20 mouse cellular contexts compared by ENCODE assay signal in genomic region chr2:179705043-179705442, GRCm38 (mm10).
DNase-seq lines count a peak whose midpoint lies in the region; ATAC-seq and TF ChIP-seq lines count a peak whose summit lies in the region.
"Had no signal": no experiment of that assay in that cellular context is flagged by ENCODE, and none has a peak within 500 bp of the region (broad histone marks: within the 10 kb centered on the region; RNA-seq: fewer than 3 reads in every experiment).

No protein-coding gene starts in this region.

- no peaks in the 10 kb centered on the region for H3K36me3 ChIP-seq in hindbrain, embryonic 13.5 days
- no peaks in the 10 kb centered on the region for H3K36me3 ChIP-seq in hindbrain, embryonic 16.5 days (ENCODE audit: control insufficient read depth, insufficient read depth, low read length)
- no peaks in the 10 kb centered on the region for H3K36me3 ChIP-seq in midbrain, postnatal 0 days (ENCODE audit: insufficient read depth, low read length)
- no peaks in the 10 kb centered on the region for H3K36me3 ChIP-seq in midbrain, embryonic 11.5 days (ENCODE audit: control insufficient read depth, insufficient read depth, low read length)
- H3K36me3 ChIP-seq: embryonic facial prominence, embryonic 10.5 days; embryonic facial prominence, embryonic 12.5 days; forebrain, embryonic 15.5 days; G1E had no signal

- H3K4me3 ChIP-seq in hindbrain, embryonic 13.5 days, result no peak overlapping the region
- H3K4me3 ChIP-seq in hindbrain, embryonic 16.5 days (ENCODE audit: low read length), result no peak overlapping the region
- H3K4me3 ChIP-seq in midbrain, postnatal 0 days (ENCODE audit: low read depth, low read length), result no peak overlapping the region
- H3K4me3 ChIP-seq in midbrain, embryonic 11.5 days (ENCODE audit: low read depth, low read length), result no peak overlapping the region
- H3K4me3 ChIP-seq: embryonic facial prominence, embryonic 10.5 days; embryonic facial prominence, embryonic 12.5 days; forebrain, embryonic 13.5 days; forebrain, embryonic 15.5 days had no signal

- 0 out of 2 replicates have a peak, but pooled peaks cover 7% of the 10 kb centered on the region for H3K27me3 ChIP-seq in hindbrain, embryonic 13.5 days
- no peaks in the 10 kb centered on the region; the same call in 1 of the 2 replicates for H3K27me3 ChIP-seq in hindbrain, embryonic 16.5 days (replicated peaks; ENCODE audit: control insufficient read depth, insufficient read depth, low read length)
- H3K27me3 ChIP-seq in midbrain, postnatal 0 days (ENCODE audit: insufficient read depth, low read length), result no peaks in the 10 kb centered on the region
- no peaks in the 10 kb centered on the region for H3K27me3 ChIP-seq in midbrain, embryonic 11.5 days (ENCODE audit: control insufficient read depth, insufficient read depth, low read length)
- H3K27me3 ChIP-seq: CH12.LX; forebrain, embryonic 13.5 days; forebrain, embryonic 15.5 days had no signal

- no peak overlapping the region for H3K4me2 ChIP-seq in hindbrain, embryonic 13.5 days
- no peak overlapping the region for H3K4me2 ChIP-seq in hindbrain, embryonic 16.5 days (ENCODE audit: low read length)
- no peak overlapping the region for H3K4me2 ChIP-seq in midbrain, postnatal 0 days (ENCODE audit: low read depth, low read length, poor library complexity, severe bottlenecking)
- no peak overlapping the region for H3K4me2 ChIP-seq in midbrain, embryonic 11.5 days
- H3K4me2 ChIP-seq: embryonic facial prominence, embryonic 12.5 days; forebrain, embryonic 13.5 days; forebrain, embryonic 15.5 days had no signal

- ATAC-seq in hindbrain, embryonic 13.5 days (ENCODE audit: low FRiP score), result no peak
- no peak for ATAC-seq in hindbrain, embryonic 16.5 days
- no peak for ATAC-seq in midbrain, postnatal 0 days (ENCODE audit: low FRiP score)
- ATAC-seq in midbrain, embryonic 11.5 days (ENCODE audit: low FRiP score), result no peak
- ATAC-seq: activated CD4-positive, CD25-positive, alpha-beta regulatory T cell, adult 4 months; CD4-positive, CD25-positive, alpha-beta regulatory T cell, adult 4 months; forebrain, embryonic 13.5 days; forebrain, embryonic 15.5 days; forebrain, postnatal 0 days; Patski had no signal

- no peaks in the 10 kb centered on the region for H3K9me3 ChIP-seq in hindbrain, embryonic 13.5 days
- H3K9me3 ChIP-seq in hindbrain, embryonic 16.5 days (ENCODE audit: control insufficient read depth, low read length), result no peaks in the 10 kb centered on the region
- H3K9me3 ChIP-seq in midbrain, postnatal 0 days (ENCODE audit: low read length), result no peaks in the 10 kb centered on the region
- H3K9me3 ChIP-seq in midbrain, embryonic 11.5 days (ENCODE audit: control insufficient read depth, low read length), result no peaks in the 10 kb centered on the region
- H3K9me3 ChIP-seq: embryonic facial prominence, embryonic 10.5 days; embryonic facial prominence, embryonic 12.5 days; forebrain, embryonic 13.5 days; forebrain, embryonic 15.5 days had no signal

- TF ChIP-seq CTCF in midbrain, postnatal 0 days (IDR thresholded peaks at IDR 0.05), result no peak

- H3K4me1 ChIP-seq in hindbrain, embryonic 13.5 days (replicated peaks), result peaks cover 4% of the 10 kb centered on the region; the same call in 1 of the 2 replicates
- H3K4me1 ChIP-seq in hindbrain, embryonic 16.5 days (ENCODE audit: control insufficient read depth, insufficient read depth, low read depth, low read length), result peaks cover 10% of the 10 kb centered on the region
- H3K4me1 ChIP-seq in midbrain, postnatal 0 days (ENCODE audit: insufficient read depth, low read length), result 0 out of 2 replicates have a peak, but pooled peaks cover 3% of the 10 kb centered on the region
- no peaks in the 10 kb centered on the region for H3K4me1 ChIP-seq in midbrain, embryonic 11.5 days (ENCODE audit: control insufficient read depth, insufficient read depth, low read length)
- H3K4me1 ChIP-seq: embryonic facial prominence, embryonic 10.5 days; embryonic facial prominence, embryonic 12.5 days had no signal

- no peak overlapping the region for H3K9ac ChIP-seq in hindbrain, embryonic 13.5 days
- H3K9ac ChIP-seq in hindbrain, embryonic 16.5 days (ENCODE audit: low read depth, low read length), result no peak overlapping the region
- no peak overlapping the region; the same call in 1 of the 2 replicates for H3K9ac ChIP-seq in midbrain, postnatal 0 days (replicated peaks; ENCODE audit: low read length, poor library complexity, severe bottlenecking)
- H3K9ac ChIP-seq in midbrain, embryonic 11.5 days (ENCODE audit: low read length), result no peak overlapping the region
- H3K9ac ChIP-seq: embryonic facial prominence, embryonic 12.5 days; forebrain, embryonic 13.5 days; forebrain, embryonic 15.5 days; forebrain, postnatal 0 days had no signal

- DNase-seq in cerebellum, postnatal 10 days, result peak; percentile 60 to 78
- no peak for DNase-seq in cerebellum, adult 9-11 months
- peak; percentile 26 for DNase-seq in midbrain, postnatal 0 days (ENCODE audit: low spot score)
- DNase-seq in midbrain, embryonic 11.5 days (ENCODE audit: low spot score, missing footprints), result no peak
- DNase-seq: adrenal gland, adult 8-10 months; adrenal gland, postnatal 14 days; adrenal gland, postnatal 36 days; B cell, adult 2 months; forebrain, postnatal 0 days had no signal

- WGBS in hindbrain, embryonic 13.5 days, result 83% methylated on average over 11 of the region's 11 CpGs
- 78% methylated on average over 11 of the region's 11 CpGs for WGBS in hindbrain, embryonic 16.5 days
- 84% methylated on average over 11 of the region's 11 CpGs for WGBS in midbrain, postnatal 0 days
- WGBS in midbrain, embryonic 11.5 days, result 93% methylated on average over 11 of the region's 11 CpGs

- 0 out of 2 replicates have a peak overlapping the region, but pooled peaks have one; percentile 12 for H3K27ac ChIP-seq in hindbrain, embryonic 13.5 days
- H3K27ac ChIP-seq in hindbrain, embryonic 16.5 days (ENCODE audit: low read depth, low read length), result no peak overlapping the region
- no peak overlapping the region for H3K27ac ChIP-seq in midbrain, postnatal 0 days (ENCODE audit: low read depth, low read length)
- H3K27ac ChIP-seq in midbrain, embryonic 11.5 days (ENCODE audit: low read depth, low read length), result no peak overlapping the region
- H3K27ac ChIP-seq: embryonic facial prominence, embryonic 10.5 days; embryonic facial prominence, embryonic 12.5 days; forebrain, embryonic 13.5 days; forebrain, embryonic 15.5 days had no signal

Comparison
In these comparisons a context has a peak if more than half of its experiments do, and no peak if none do; other contexts are left out.
1. DNase-seq: peak in cerebellum, postnatal 10 days (2 of 2) and midbrain, postnatal 0 days (single experiment); none in cerebellum, adult 9-11 months (single experiment) and midbrain, embryonic 11.5 days (single experiment).